Mouse (Mus musculus) midbrain, postnatal 0 days (tissue): Measurements from ENCODE around the gene Gpn3. TPM values are rescaled to one million over a fixed set of nuclear protein-coding genes. Genes with fewer than 3 reads are reported as not detected.

Source experiments
- ATAC-seq: fragments of 200-750 bp; cut with Nextera tagmentation; 2 replicates; pipeline ENCODE4 v1.8.0; 2017; ENCODE audit warnings: moderate number of reproducible peaks, mild to moderate bottlenecking, moderate TSS enrichment, moderate library complexity; ENCODE audit not compliant: low FRiP score
- DNase-seq: peaks from one replicate; pipeline ENCODE4 v3.0.0-alpha.2; 2015; ENCODE audit warnings: low spot score
- H3K27ac ChIP-seq: fragments of 300-500 bp; sonication (generic); 2 replicates; pipeline ENCODE4 v1.5.1; 2014; ENCODE audit warnings: low read depth, mild to moderate bottlenecking, low read length, mixed read lengths
- H3K27me3 ChIP-seq: fragments of 300-500 bp; sonication (generic); 2 replicates; pipeline ENCODE4 v1.6.1; 2014; ENCODE audit warnings: low read length, control low read depth, mixed read lengths; ENCODE audit not compliant: insufficient read depth
- H3K36me3 ChIP-seq: fragments of 300-500 bp; sonication (generic); 2 replicates; pipeline ENCODE4 v1.6.1; 2014; ENCODE audit warnings: low read length, control low read depth, mixed read lengths; ENCODE audit not compliant: insufficient read depth
- H3K4me1 ChIP-seq: fragments of 300-500 bp; sonication (generic); 2 replicates; pipeline ENCODE4 v1.6.1; 2014; ENCODE audit warnings: mild to moderate bottlenecking, control low read depth, antibody characterized with exemption, low read length, mixed read lengths; ENCODE audit not compliant: insufficient read depth
- H3K4me2 ChIP-seq: fragments of 300-500 bp; sonication (generic); 2 replicates; pipeline ENCODE4 v1.6.1; 2014; ENCODE audit warnings: low read depth, mild to moderate bottlenecking, low read length, mixed read lengths; ENCODE audit not compliant: poor library complexity, severe bottlenecking
- H3K4me3 ChIP-seq: fragments of 300-500 bp; sonication (generic); 2 replicates; pipeline ENCODE4 v1.5.1; 2014; ENCODE audit warnings: low read depth, mild to moderate bottlenecking, low read length, moderate library complexity
- H3K9ac ChIP-seq: fragments of 300-500 bp; sonication (generic); replicated peaks from 2 replicates; pipeline ENCODE4 v1.6.1; 2014; ENCODE audit warnings: mild to moderate bottlenecking, low read length, moderate library complexity, mixed read lengths; ENCODE audit not compliant: poor library complexity, severe bottlenecking
- H3K9me3 ChIP-seq: fragments of 300-500 bp; sonication (generic); 2 replicates; pipeline ENCODE4 v1.6.1; 2016; ENCODE audit warnings: low read length, control low read depth
- CTCF ChIP-seq: IDR thresholded peaks from 2 replicates; pipeline ENCODE4 v1.5.1; 2016; ENCODE audit warnings: antibody characterized with exemption, mild to moderate bottlenecking
- WGBS: fragments of 180-500 bp; shearing (Covaris S2); extraction: QIAGEN DNeasy Blood & Tissue Kit; methylation state at CpG from one replicate; pipeline ENCODE4 v1.1.7; 2014; 5-methylcytosine and 5-hydroxymethylcytosine counted together
- polyA plus RNA-seq: library from polyadenylated mRNA; unstranded; fragments of >200 nt; fragmentation: Nextera tagmentation; extraction: Ambion mirVana; gene quantifications from 2 replicates; pipeline ENCODE4 v1.2.1, GENCODE M21; 2015
- total RNA-seq: library from RNA; depleted of rRNA; stranded (reverse); fragments of >200 nt; gene quantifications from 2 replicates; pipeline ENCODE4 v1.2.3, GENCODE M21; 2014

The Gpn3 gene
- total and polyA plus RNA-seq, 2 experiments from 2014 or later: 20.8 to 41.8 TPM

- peak; percentile 13; the same call in 1 of the 2 replicates for ATAC-seq
- H3K27ac ChIP-seq: peak overlapping the region; percentile 73
- 17% methylated on average over 19 of the region's 19 CpGs for WGBS
- no peak for TF ChIP-seq CTCF
- H3K27me3 ChIP-seq: no peaks in the 10 kb centered on the region
- peak; percentile 14 for DNase-seq
- peaks cover 6% of the 10 kb centered on the region; the same call in 1 of the 2 replicates for H3K36me3 ChIP-seq
- peak overlapping the region; percentile 90 for H3K9ac ChIP-seq
- peak overlapping the region; percentile 69 for H3K4me2 ChIP-seq
- no peaks in the 10 kb centered on the region for H3K9me3 ChIP-seq
- peaks cover 5% of the 10 kb centered on the region; the same call in 1 of the 2 replicates for H3K4me1 ChIP-seq
- H3K4me3 ChIP-seq: peak overlapping the region; percentile 82
These were observed 20.7 kb downstream of the Gpn3 start for GRCm38 (mm10) chr5:122392227-122393004.

- H3K36me3 ChIP-seq: peaks cover 8% of the 10 kb centered on the region; the same call in 1 of the 2 replicates
- H3K27me3 ChIP-seq: no peaks in the 10 kb centered on the region
- WGBS: 40% methylated on average over 2 of the region's 2 CpGs
- TF ChIP-seq CTCF: peak; percentile 86
- H3K9me3 ChIP-seq: no peaks in the 10 kb centered on the region
- H3K4me3 ChIP-seq: no peak overlapping the region
- ATAC-seq (no peak), DNase-seq (peak; percentile 81)
- H3K4me1 ChIP-seq: peaks cover 5% of the 10 kb centered on the region; the same call in 1 of the 2 replicates
- no peak overlapping the region for H3K4me2 ChIP-seq
- no peak overlapping the region for H3K9ac ChIP-seq
- H3K27ac ChIP-seq: no peak overlapping the region
These were observed 22.2 kb downstream of the Gpn3 start for GRCm38 (mm10) chr5:122393887-122394286.

GRCm38 (mm10) chr5:122396791-122397190, 25.1 kb downstream of the Gpn3 start:
- peaks cover 5% of the 10 kb centered on the region; the same call in 1 of the 2 replicates for H3K4me1 ChIP-seq
- H3K27ac ChIP-seq: no peak overlapping the region
- H3K4me2 ChIP-seq: no peak overlapping the region
- ATAC-seq (no peak), DNase-seq (no peak)
- no peak overlapping the region for H3K9ac ChIP-seq
- whole genome bisulfite sequencing: 89% methylated on average over 10 of the region's 10 CpGs
- TF ChIP-seq CTCF: no peak
- no peaks in the 10 kb centered on the region for H3K9me3 ChIP-seq
- H3K27me3 ChIP-seq: no peaks in the 10 kb centered on the region
- peaks cover 18% of the 10 kb centered on the region; the same call in 1 of the 2 replicates for H3K36me3 ChIP-seq
- no peak overlapping the region for H3K4me3 ChIP-seq

GRCm38 (mm10) chr5:122397495-122397894, 25.8 kb downstream of the Gpn3 start:
- no peak overlapping the region for H3K9ac ChIP-seq
- H3K27me3 ChIP-seq: no peaks in the 10 kb centered on the region
- 92% methylated on average over 8 of the region's 8 CpGs for WGBS
- H3K9me3 ChIP-seq: no peaks in the 10 kb centered on the region
- peaks cover 23% of the 10 kb centered on the region for H3K36me3 ChIP-seq
- peaks cover 3% of the 10 kb centered on the region; the same call in 1 of the 2 replicates for H3K4me1 ChIP-seq
- no peak overlapping the region for H3K27ac ChIP-seq
- DNase-seq (no peak), ATAC-seq (no peak)
- TF ChIP-seq CTCF: no peak
- H3K4me3 ChIP-seq: no peak overlapping the region
- no peak overlapping the region for H3K4me2 ChIP-seq

- no peak for DNase-seq
- no peaks in the 10 kb centered on the region for H3K9me3 ChIP-seq
- H3K36me3 ChIP-seq: peaks cover 46% of the 10 kb centered on the region
- H3K4me3 ChIP-seq: no peak overlapping the region
- H3K27me3 ChIP-seq: no peaks in the 10 kb centered on the region
- no peak overlapping the region for H3K9ac ChIP-seq
- H3K27ac ChIP-seq: no peak overlapping the region
- no peak for ATAC-seq
- no peak overlapping the region for H3K4me2 ChIP-seq
- H3K4me1 ChIP-seq: no peaks in the 10 kb centered on the region
- 94% methylated on average over 8 of the region's 8 CpGs for WGBS
- no peak for TF ChIP-seq CTCF
These were observed 28.2 kb downstream of the Gpn3 start for GRCm38 (mm10) chr5:122399871-122400270.

- Histone ChIP-seq H3K9ac (no peak overlapping the region), H3K36me3 (peaks cover 55% of the 10 kb centered on the region), H3K9me3 (no peaks in the 10 kb centered on the region), H3K27me3 (no peaks in the 10 kb centered on the region), H3K4me2 (no peak overlapping the region), H3K4me1 (no peaks in the 10 kb centered on the region), H3K27ac (no peak overlapping the region), H3K4me3 (no peak overlapping the region)
- DNase-seq (no peak), ATAC-seq (no peak)
- TF ChIP-seq CTCF: no peak
- 84% methylated on average over 18 of the region's 18 CpGs for WGBS
These were observed 29.1 kb downstream of the Gpn3 start for GRCm38 (mm10) chr5:122400628-122401302.
